Mouse (Mus musculus) cortical plate, adult 2 months (tissue): ENCODE data around the gene Ick. TPM values are rescaled to one million over a fixed set of nuclear protein-coding genes. Genes with fewer than 3 reads are reported as not detected.

Experiments used
- H3K27ac ChIP-seq: fragments of 200-500 bp; 2 replicates; pipeline ENCODE4 v1.5.1; 2012; ENCODE audit warnings: low read length, control low read depth, inconsistent platforms; ENCODE audit not compliant: insufficient read depth
- H3K4me1 ChIP-seq: fragments of 200-500 bp; 2 replicates; pipeline ENCODE4 v1.6.1; 2011; ENCODE audit warnings: low read length; ENCODE audit not compliant: control insufficient read depth, insufficient read depth
- H3K4me3 ChIP-seq: fragments of 200-500 bp; 2 replicates; pipeline ENCODE4 v1.5.1; 2011; ENCODE audit warnings: mild to moderate bottlenecking, low read length, control low read depth; ENCODE audit not compliant: insufficient read depth
- CTCF ChIP-seq: fragments of 200-500 bp; IDR thresholded peaks from 2 replicates; pipeline ENCODE4 v1.5.1; 2011; ENCODE audit warnings: mild to moderate bottlenecking, control low read depth, low read length; ENCODE audit not compliant: insufficient read depth; ENCODE audit errors: extremely low read depth
- POLR2A ChIP-seq: fragments of 200-500 bp; IDR thresholded peaks from 2 replicates; pipeline ENCODE4 v1.6.1; 2011; ENCODE audit warnings: mild to moderate bottlenecking, low read length, control low read depth; ENCODE audit not compliant: insufficient read depth; ENCODE audit errors: extremely low read depth
- polyA plus RNA-seq: library from polyadenylated mRNA; depleted of rRNA; stranded (reverse); fragments of >200 nt; gene quantifications from 2 replicates; pipeline ENCODE4 v1.2.3, GENCODE M21; 2012; rRNA removed

The Ick gene
- polyA plus RNA-seq, 1 experiment: 19.1 TPM

DNA sequence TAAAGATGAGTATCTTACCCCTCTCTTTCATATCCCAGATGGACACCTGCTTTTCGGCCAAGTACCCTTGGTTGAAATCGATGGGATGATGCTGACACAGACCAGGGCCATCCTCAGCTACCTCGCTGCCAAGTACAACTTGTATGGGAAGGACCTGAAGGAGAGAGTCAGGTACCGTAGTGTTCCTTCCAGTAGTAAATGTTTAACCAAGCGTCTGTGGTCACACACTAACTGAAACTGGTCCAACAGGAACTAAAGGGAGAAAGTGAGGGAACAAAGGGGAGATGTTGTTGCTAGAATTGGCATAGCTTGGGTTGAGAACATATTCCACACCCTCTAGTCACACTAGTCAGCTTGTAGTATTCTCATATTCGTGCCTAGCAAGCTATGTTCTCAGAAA, 95.2 kb downstream of the Ick start:
- Histone ChIP-seq H3K27ac (no peak overlapping the region), H3K4me3 (no peak overlapping the region), H3K4me1 (no peaks in the 10 kb centered on the region)
- TF ChIP-seq CTCF (no peak), POLR2A (no peak)

DNA sequence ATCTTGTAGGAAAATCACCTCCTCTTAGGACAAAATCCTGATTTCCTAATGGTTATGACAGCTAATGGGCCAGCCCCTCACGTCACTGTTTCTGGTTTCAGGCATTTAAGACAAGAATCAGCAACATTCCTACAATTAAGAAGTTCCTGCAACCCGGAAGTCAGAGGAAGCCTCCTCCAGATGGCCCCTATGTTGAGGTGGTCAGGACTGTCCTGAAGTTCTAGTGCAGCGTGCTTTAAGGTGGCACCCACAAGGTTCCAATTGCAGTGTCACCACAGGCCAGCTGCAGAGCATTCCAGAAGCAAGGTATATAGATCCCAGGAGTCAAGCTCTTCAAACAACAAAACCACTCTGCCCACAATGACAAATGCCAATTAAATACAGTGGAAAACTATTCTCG, 100.0 kb downstream of the Ick start:
- no peak overlapping the region for H3K4me3 ChIP-seq
- TF ChIP-seq POLR2A: no peak
- TF ChIP-seq CTCF: no peak
- H3K4me1 ChIP-seq: no peaks in the 10 kb centered on the region
- no peak overlapping the region for H3K27ac ChIP-seq

DNA sequence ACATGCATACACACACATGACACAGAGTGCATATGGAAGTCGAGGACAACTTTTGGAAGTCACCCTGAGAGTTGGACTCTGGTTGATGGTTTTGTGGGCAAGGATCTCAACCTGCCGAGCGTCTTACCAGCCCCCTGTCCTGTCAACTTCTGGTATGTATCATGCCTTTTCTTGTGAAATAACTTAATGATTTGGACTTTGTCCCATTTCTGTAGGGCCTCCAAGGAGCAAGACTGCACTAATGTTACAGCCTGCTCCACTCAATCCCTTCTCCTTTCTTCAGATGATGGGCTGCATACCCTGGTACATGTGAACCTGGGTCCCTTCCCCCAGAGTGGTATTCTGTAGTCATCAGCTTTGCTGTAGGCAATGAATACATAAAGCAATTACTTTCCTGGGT, 101.1 kb downstream of the Ick start:
- Histone ChIP-seq H3K27ac (no peak overlapping the region), H3K4me3 (no peak overlapping the region), H3K4me1 (no peaks in the 10 kb centered on the region)
- TF ChIP-seq CTCF (no peak), POLR2A (no peak)

DNA sequence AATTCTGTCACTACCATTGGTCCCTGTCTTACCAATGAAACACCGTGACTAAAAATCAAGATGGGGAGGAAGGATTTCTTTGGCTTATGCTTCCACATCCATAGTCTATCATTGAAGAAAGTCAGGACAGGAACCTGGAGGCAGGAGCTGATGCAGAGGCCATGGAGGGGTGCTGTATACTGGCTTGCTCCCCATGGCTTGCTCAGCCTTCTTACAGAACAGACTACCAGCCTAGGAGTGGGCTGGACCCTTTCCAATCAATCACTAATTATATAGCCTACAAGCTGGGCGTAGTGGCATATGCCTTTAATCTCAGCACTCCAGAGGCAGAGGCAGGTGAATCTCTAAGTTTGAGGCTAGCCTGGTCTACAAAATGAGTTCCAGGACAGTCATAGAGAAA, 101.8 kb downstream of the Ick start:
- TF ChIP-seq CTCF (no peak), POLR2A (no peak)
- no peaks in the 10 kb centered on the region for H3K4me1 ChIP-seq
- no peak overlapping the region for H3K4me3 ChIP-seq
- H3K27ac ChIP-seq: no peak overlapping the region

DNA sequence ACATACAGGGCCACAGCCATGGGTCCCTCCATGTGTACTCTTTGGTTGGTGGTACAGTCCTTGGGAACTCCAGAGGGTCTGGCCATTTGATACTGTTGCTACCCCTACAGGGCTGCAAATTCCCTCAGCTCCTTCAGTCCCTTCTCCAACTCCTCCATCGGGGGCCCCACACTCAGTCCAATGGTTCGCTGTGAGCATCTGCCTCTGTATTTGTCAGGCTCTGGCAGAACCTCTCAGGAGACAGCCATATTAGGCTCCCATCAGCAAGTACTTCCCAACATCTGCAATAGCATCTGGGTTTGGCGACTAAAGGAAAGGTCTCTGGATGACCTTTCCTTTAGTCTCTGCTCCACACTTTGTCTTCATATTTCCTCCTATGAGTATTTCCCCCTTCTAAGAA, 102.5 kb downstream of the Ick start:
- Histone ChIP-seq H3K27ac (no peak overlapping the region), H3K4me3 (no peak overlapping the region), H3K4me1 (no peaks in the 10 kb centered on the region)
- TF ChIP-seq POLR2A (no peak), CTCF (no peak)

DNA sequence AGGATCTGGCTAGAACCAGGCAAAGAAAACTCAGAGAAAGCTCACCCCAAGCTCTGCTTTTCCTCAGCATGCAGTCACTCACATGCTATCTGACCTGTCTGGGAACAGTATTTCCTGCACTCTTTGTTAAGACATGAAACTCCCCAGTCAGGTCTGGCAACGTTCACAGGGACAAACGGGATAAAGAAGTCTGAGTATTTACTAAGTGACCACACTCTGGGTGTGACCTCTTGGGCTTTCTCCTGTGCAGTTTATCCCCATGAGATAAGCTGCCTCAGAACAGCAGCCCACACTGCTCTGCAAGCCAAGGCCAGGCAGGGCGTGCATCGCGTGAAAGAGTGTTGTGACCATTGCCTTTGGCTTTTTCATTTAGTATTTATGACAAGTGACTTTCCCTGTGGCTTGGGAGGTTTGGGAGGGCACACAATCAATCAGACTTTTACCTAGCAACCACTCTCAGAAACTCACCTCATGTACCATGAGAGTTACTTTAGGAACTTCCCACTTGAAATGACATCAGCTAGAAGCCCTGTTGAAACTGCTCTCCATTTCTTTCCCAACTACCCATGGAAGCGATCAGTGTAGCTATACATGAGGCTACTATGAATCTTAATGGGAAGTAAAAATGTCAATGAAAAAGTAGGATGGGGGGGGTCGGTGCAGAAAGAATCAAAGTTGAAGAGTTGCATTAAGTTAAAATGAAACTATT, 103.5 kb downstream of the Ick start:
- Histone ChIP-seq H3K27ac (no peak overlapping the region), H3K4me3 (no peak overlapping the region), H3K4me1 (no peaks in the 10 kb centered on the region)
- TF ChIP-seq CTCF: no peak
- TF ChIP-seq POLR2A: no peak

DNA sequence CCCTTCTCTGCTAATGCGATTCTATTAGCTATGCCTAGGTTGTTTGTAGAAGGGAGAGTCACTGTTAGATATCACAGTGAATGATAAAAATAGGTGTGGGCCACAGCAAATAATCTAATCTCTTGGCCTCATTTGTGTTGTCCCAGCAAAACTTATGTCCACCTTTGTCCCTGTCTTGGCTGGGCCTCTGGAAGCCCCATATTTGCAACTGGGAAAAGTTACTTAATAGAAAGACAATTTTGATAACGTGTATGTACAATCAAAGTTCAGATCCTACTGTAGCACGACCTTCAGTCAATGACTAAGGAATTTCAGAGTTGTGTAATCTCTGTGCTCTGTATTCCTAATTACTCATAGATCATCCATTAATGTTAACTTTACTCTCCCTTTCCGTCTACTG, 108.1 kb downstream of the Ick start:
- no peaks in the 10 kb centered on the region for H3K4me1 ChIP-seq
- H3K4me3 ChIP-seq: no peak overlapping the region
- no peak for TF ChIP-seq POLR2A
- TF ChIP-seq CTCF: no peak
- H3K27ac ChIP-seq: no peak overlapping the region

Other genes with a start within 250 kb of the Ick start
- gene Elovl5, start 191.8 kb upstream of the Ick start, polyA plus RNA-seq: 77.8 and 88.7 TPM in 2 replicates
- gene Gcm1, start 57.3 kb upstream of the Ick start, polyA plus RNA-seq: not detected in 2 replicates
- gene Fbxo9, start 127 bp upstream of the Ick start, polyA plus RNA-seq: 138 and 144 TPM in 2 replicates
- 85.6 and 92.4 TPM in 2 replicates for gene Gsta4, start 73.6 kb downstream of the Ick start, polyA plus RNA-seq
- gene Gsta1, start 121.5 kb downstream of the Ick start, polyA plus RNA-seq: not detected in 2 replicates
- gene Gm3776, start 147.9 kb downstream of the Ick start, polyA plus RNA-seq: not detected in 2 replicates
- not detected in 2 replicates for gene Gm10639, start 180.7 kb downstream of the Ick start, polyA plus RNA-seq
- not detected in 2 replicates for gene Omt2a, start 205.6 kb downstream of the Ick start, polyA plus RNA-seq
- gene Omt2b, start 218.4 kb downstream of the Ick start, polyA plus RNA-seq: not detected in 2 replicates
- 0.28 and 0.44 TPM in 2 replicates for gene Gsta2, start 246.6 kb downstream of the Ick start, polyA plus RNA-seq